Mouse (Mus musculus): ENCODE measurements around the gene Gsk3a.

Gsk3a gene

GRCm38 (mm10) chr7:25222275-25222967 is 15.2 kb downstream of the Gsk3a start:
- no peak for DNase-seq (ENCODE audit: low read depth, low spot score)

GRCm38 (mm10) chr7:25221102-25221883 is 16.4 kb downstream of the Gsk3a start, which contains the start of gene Zfp526:
Gene Zfp526, plus strand, starts transcription at chr7:25221425.
- peak; percentile 98 for DNase-seq (ENCODE audit: low read depth, low spot score)

- peak; percentile 79 for DNase-seq (ENCODE audit: low read depth, low spot score)
Measured at GRCm38 (mm10) chr7:25220457-25221101, 17.1 kb downstream of the Gsk3a start, which contains the start of gene Dedd2. Gene Dedd2, minus strand, starts transcription at chr7:25220615.

- DNase-seq (ENCODE audit: low read depth, low spot score): peak; percentile 98
Measured at GRCm38 (mm10) chr7:25219756-25220456, 17.7 kb downstream of the Gsk3a start.

GRCm38 (mm10) chr7:25219416-25219750 is 18.3 kb downstream of the Gsk3a start:
- DNase-seq (ENCODE audit: low read depth, low spot score): no peak

GRCm38 (mm10) chr7:25218705-25219415 is 18.8 kb downstream of the Gsk3a start:
- peak; percentile 91 for DNase-seq (ENCODE audit: low read depth, low spot score)

- DNase-seq (ENCODE audit: low read depth, low spot score): peak; percentile 83
Measured at GRCm38 (mm10) chr7:25217653-25218395, 19.8 kb downstream of the Gsk3a start.

- DNase-seq (ENCODE audit: low read depth, low spot score): no peak
Measured at GRCm38 (mm10) chr7:25214172-25214571, 23.5 kb downstream of the Gsk3a start.

- no peak for DNase-seq (ENCODE audit: low read depth, low spot score)
Measured at GRCm38 (mm10) chr7:25213099-25213498, 24.6 kb downstream of the Gsk3a start.

- DNase-seq (ENCODE audit: low read depth, low spot score): no peak
Measured at GRCm38 (mm10) chr7:25210482-25210881, 27.2 kb downstream of the Gsk3a start.

GRCm38 (mm10) chr7:25209161-25209622 is 28.5 kb downstream of the Gsk3a start:
- DNase-seq (ENCODE audit: low read depth, low spot score): no peak

GRCm38 (mm10) chr7:25206094-25206830 is 31.4 kb downstream of the Gsk3a start:
- DNase-seq (ENCODE audit: low read depth, low spot score): peak; percentile 44

- peak; percentile 86 for DNase-seq (ENCODE audit: low read depth, low spot score)
Measured at GRCm38 (mm10) chr7:25205355-25206093, 32.1 kb downstream of the Gsk3a start.

GRCm38 (mm10) chr7:25203624-25204023 is 34.0 kb downstream of the Gsk3a start:
- DNase-seq (ENCODE audit: low read depth, low spot score): no peak

- DNase-seq (ENCODE audit: low read depth, low spot score): no peak
Measured at GRCm38 (mm10) chr7:25197384-25198018, 40.1 kb downstream of the Gsk3a start.

GRCm38 (mm10) chr7:25196107-25196506 is 41.5 kb downstream of the Gsk3a start:
- DNase-seq (ENCODE audit: low read depth, low spot score): no peak

GRCm38 (mm10) chr7:25195148-25195547 is 42.5 kb downstream of the Gsk3a start:
- no peak for DNase-seq (ENCODE audit: low read depth, low spot score)

- DNase-seq (ENCODE audit: low read depth, low spot score): no peak
Measured at GRCm38 (mm10) chr7:25192110-25192509, 45.5 kb downstream of the Gsk3a start.
